Mouse (Mus musculus) heart, adult 18-20 months (tissue): ENCODE results near the gene Rpa2. TPM values are rescaled to one million over a fixed set of nuclear protein-coding genes. Genes with fewer than 3 reads are reported as not detected.

Source experiments
- DNase-seq, 2 experiments: peaks; one replicate each; pipeline ENCODE4 v3.0.0; 2021 to 2022; ENCODE audit warnings: mixed read lengths in 1 of 2
- total RNA-seq, 2 experiments: library from RNA; stranded (reverse); gene quantifications; 2 replicates each; pipeline ENCODE4 v1.2.3; 2021

Rpa2 gene
- total RNA-seq, 2 experiments from 2014 or later: 11.8 to 14.1 TPM

DNA sequence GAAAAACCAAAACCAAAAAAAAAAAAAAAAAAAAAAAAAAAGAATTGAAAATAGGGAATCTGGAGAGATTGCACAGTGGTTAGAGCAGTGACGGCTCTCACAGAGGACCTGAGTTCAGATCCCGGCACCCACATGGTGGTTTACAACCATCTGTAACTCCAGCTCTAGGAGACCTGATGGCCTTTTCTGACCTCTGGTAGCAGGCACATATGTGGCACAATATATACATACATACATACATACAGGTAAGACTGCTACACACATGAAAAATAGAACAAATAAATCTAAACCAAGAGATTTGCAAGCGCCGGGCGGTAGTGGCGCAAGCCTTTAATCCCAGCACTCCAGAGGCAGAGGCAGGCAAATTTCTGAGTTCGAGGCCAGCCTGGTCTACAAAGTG is 35.7 kb downstream of the Rpa2 start:
- DNase-seq: no peak

DNA sequence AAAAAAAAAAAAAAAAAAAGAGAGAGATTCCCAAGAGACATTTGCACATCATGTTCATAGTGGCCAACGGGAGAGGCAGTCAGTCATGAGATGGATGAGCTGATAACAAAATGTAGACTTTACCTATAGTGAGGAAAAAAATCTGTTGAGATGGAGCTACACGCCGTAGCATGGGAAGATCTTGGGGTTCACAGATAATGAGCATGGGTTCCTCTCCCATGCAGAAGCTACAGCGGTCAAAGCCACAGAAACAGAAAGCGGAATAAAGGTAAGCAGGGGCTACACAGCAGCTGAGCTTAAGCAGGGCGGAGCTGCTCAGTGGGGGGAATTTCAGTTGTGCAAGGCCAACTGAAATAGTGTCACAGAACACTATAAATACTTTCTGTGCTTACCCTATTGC is 36.2 kb downstream of the Rpa2 start:
- peak in 1 of 2 experiments; percentile 40 for DNase-seq

DNA sequence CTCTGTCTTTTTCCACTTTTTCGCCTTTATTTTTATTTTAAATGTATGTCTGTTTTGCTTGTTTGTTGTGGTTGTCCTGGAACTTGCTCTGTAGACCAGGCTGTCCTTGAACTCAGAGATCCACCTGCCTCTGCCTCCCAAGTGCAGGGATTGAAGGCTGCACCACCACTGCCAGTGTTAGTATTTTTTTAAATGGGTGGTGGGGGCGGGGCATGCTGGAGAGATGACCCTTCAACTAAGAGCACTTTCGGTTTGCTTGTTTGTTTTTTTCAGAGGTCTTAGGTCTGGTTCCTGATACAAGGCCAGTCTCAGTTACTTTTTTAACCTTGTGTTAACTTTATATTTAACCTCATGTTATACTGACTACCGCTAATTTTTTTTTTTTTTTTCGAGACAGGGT is 37.0 kb downstream of the Rpa2 start:
- DNase-seq: no peak

DNA sequence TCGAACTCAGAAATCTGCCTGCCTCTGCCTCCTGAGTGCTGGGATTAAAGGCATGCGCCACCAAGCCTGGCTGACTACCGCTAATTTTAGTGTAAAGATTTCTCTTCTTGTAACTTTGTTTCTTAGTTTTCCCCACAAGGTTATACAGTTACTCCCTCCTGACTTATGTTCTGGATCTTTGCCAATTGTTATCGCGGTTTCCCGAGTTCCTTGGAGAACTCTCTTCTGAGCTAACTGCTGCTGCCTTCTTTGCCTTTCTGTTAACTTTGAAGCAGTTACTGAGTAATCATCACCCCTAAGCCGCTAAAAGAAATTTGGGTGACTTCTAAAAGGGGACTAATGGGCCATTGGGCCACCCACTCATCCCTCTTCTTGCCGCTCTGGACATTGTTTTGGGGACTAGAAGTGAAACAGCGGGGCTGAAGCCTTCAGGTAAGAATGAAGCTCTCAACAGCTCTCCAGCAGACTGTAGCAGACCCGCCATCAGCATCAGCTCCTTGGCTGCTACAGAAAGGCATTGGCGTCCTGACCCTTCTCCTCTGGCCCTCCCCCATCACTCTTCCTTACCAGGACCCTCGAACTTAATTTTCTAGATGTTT is 37.6 kb downstream of the Rpa2 start:
- no peak for DNase-seq

DNA sequence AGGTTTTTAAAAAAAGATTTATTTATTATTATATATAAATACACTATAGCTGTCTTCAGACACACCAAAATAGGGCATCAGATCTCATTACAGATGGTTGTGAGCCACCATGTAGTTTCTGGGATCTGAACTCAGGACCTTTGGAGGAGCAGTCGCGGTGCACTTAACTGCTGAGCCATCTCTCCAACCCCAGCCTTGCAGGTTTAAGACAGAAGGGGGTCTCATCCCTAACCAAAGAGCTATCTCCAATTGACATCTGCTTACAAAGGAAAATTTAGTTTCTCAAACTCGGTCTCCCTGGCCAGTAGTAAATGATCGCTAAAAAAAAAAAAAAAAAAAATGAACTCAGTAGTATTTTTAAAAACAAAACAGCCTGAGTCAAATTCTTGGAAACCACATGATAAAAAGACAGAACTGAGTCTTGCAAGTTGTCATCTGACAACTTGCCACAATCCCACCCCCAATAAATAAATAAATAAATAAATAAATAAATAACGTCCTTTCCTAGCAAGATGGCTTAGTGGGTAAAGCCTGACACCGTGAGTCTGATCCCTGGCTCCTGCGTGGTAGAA is 38.6 kb downstream of the Rpa2 start:
- DNase-seq: no peak

DNA sequence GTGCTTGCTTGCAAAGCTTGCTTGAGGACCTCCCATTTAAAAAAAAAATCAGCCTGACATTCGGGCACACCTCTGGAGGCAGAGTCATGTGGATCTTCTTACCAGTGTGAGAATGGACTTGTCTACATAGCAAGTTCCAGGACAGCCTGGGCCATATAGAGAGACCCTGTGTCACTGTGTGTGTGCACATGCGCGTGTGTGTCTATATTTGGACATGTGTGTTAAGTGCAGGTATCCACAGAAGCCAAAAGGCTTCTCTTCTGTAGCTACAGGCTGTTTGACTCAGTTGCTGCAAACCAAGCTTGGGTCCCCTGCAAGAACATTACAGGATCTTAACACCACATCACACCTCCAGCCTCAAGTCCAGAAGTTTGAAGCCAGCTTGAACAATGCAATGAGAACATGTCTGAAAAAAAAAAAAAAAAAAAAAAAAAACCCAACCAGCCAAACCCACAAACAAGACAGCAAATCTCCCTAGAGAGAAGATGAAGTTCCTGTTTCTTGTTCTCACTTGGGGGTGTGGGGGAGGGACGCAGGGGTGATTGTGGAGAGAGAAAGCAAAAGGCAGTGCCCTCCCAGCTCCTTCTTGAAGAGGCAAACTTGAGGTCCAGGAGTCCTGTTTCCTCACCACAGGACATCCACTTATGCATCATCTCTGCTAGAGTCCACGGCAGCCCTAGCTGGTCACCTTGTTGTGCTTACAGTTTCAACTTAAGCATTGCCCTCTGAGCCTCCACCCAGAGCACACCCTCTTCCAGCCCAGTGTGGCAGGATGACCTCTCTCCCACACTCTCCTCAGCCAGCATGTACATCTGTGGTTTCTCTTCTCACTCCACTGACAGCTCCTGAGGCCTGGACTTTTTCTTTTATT is 39.9 kb downstream of the Rpa2 start:
- DNase-seq: peak; percentile 38 to 58

DNA sequence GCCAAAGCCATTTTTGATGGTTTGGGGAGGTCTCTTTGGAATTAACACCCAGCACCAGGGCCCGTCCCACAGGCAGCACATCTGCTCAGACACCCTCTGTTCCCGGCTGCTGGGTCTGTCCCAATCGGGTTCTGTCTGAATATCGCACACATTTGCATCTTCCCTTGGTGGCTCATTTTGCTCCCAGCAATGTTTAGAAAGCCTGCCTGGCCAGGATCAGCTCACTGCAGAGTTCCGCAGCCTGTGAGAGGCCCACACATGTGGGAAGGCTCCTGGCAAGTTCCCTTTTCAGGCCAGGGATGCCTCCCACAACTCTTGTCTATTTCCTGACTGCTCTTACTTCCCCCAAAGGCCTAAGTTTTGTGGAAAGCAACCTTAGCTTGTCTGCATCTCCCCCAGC is 41.5 kb downstream of the Rpa2 start:
- peak; percentile 20 to 46 for DNase-seq

DNA sequence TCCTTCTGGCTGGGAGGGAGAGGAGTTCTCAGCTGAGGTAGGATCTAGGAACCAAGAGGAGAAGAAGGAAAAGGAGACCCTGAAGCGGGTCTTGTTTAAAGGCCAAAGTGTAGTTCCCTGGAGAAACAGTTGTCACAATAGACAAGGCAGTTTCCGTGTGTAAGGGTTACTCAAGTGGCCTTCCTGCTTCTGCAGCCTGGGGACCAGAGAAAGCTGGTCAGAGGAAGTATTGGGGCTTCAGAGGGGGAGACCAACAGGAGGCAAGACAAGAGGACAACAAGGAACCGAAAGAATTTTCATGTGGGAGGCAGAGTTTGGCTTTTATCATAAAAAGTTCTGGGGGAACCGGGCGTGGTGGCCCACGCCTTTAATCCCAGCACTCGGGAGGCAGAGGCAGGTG is 48.3 kb downstream of the Rpa2 start:
- DNase-seq: peak; percentile 20 to 55

DNA sequence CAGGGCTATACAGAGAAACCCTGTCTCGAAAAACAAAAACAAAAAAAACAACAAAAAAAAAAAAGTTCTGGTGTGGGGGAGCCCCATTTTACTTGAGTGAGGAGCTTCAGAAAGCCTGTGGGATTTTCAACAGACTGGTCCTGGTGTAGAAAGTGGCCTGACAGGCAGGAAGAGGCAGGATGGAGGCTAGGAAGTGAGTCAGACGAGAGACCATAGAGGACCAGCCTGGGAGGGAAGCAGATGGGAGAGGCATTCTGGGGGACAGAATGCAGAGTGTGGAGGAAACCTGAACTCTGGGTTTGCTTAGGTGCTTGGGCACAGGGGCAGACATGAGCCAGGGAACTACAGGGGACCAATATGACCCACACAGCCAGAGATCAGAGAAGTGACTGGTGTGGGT is 48.7 kb downstream of the Rpa2 start:
- DNase-seq: no peak

DNA sequence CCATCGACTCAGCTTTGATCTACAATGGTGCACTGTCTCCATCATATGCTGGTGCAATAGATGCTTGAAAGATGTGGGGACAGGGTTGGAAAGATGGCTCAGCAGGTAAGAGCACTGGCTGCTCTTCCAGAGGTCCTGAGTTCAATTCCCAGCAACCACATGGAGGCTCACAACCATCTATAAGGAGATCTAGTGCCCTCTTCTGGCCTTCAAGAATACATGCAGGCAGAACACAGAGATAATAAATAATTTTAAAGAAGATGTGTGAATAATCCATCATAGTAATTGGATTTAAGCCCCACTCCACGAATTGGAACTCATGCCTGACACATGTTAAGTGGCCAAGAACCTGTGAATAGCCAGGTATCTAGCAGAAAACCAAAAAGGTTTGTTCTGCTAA is 50.3 kb downstream of the Rpa2 start:
- no peak for DNase-seq

DNA sequence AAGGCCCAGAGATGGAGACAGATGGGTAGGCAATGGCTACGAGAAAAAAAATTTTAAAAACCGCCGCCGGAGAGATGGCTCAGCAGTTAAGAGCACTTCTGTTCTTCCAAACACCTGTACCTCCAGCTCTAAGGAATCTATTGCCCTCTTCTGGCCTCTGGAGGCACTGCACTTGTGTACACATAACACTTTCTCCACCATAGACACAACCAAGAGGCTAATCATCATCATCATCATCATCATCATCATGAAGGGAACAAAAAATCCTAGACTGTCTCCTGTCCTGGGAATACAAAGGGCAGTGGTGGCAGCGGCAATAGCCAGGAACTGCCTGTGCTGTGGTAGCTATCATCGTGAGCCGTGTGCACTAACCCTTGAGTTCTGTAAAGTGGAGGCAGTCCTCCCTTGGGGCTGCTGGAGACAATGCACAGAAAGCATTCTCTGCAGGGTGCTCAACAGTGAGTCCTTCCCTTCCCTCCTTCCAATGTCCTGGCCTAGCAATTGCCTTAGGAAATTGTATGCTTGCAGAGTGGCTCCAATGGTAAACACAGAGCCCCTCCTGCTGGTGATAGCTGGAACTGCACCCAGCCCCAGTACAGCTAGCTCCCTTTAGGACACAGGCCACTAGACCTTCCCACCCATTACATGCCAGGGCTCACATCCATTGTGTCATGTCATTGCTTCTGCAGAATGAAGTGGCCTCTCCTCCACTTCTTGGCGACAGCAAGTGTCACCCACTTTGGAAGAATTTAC is 55.7 kb downstream of the Rpa2 start:
- DNase-seq: peak; percentile 73 to 81

Other genes with a start within 250 kb of the Rpa2 start
- 100 to 1,000 TPM; 326 to 345 TPM for gene Atpif1, start 234.7 kb upstream of the Rpa2 start, total RNA-seq
- 10 to 100 TPM; 51.0 to 52.9 TPM for gene Dnajc8, start 232.8 kb upstream of the Rpa2 start, total RNA-seq
- 1 to 10 TPM; 1.3 to 1.5 TPM for gene Ptafr, start 204.3 kb upstream of the Rpa2 start, total RNA-seq
- 10 to 100 TPM; 32.5 to 33.9 TPM for gene Eya3, start 129.3 kb upstream of the Rpa2 start, total RNA-seq
- 1 to 10 TPM; 1.7 to 2.0 TPM for gene Xkr8, start 35.8 kb upstream of the Rpa2 start, total RNA-seq
- gene Smpdl3b, start 11.1 kb upstream of the Rpa2 start, total RNA-seq: under 1 TPM; 0.51 to 0.79 TPM
- gene Themis2, start 28.1 kb downstream of the Rpa2 start, total RNA-seq: 1 to 10 TPM; 1.5 to 2.1 TPM
- 10 to 100 TPM; 18.8 to 20.5 TPM for gene Ppp1r8, start 74.8 kb downstream of the Rpa2 start, total RNA-seq
- 10 to 100 TPM; 32.6 to 33.8 TPM for gene Stx12, start 116.2 kb downstream of the Rpa2 start, total RNA-seq
- 10 to 100 TPM; 29.0 to 37.7 TPM for gene Fam76a, start 154.2 kb downstream of the Rpa2 start, total RNA-seq
- gene Fgr, start 205.8 kb downstream of the Rpa2 start, total RNA-seq: under 1 TPM; 0.57 to 0.69 TPM
- gene Ahdc1, start 242.9 kb downstream of the Rpa2 start, total RNA-seq: 10 to 100 TPM; 36.3 to 38.5 TPM